Mouse (Mus musculus) spleen, adult 12 weeks (tissue): ENCODE measurements at regions not wholly inside any gene's neighbourhood (a gene's known extent, or its start where the extent isn't known, plus 50 kb on each side); places are given as distances from the start of the nearest gene placed in this dataset.

Source experiments
- DNase-seq: peaks from one replicate; pipeline ENCODE4 v3.0.0; 2022; ENCODE audit warnings: low spot score

- no peak for DNase-seq
Observed at GRCm38 (mm10) chr10:126815730-126816129, 85.4 kb downstream of the Atp23 start.

GRCm38 (mm10) chr10:126814968-126815367, 86.2 kb downstream of the Atp23 start:
- DNase-seq: no peak

GRCm38 (mm10) chr10:126813051-126813593, 88.0 kb downstream of the Atp23 start:
- no peak for DNase-seq

- DNase-seq: no peak
Observed at GRCm38 (mm10) chr10:126812243-126812755, 88.9 kb downstream of the Atp23 start.

GRCm38 (mm10) chr10:126810346-126811095, 90.6 kb downstream of the Atp23 start:
- DNase-seq: no peak

- DNase-seq: no peak
Observed at GRCm38 (mm10) chr10:126809587-126809986, 91.6 kb downstream of the Atp23 start.

GRCm38 (mm10) chr10:126806881-126807280, 94.3 kb downstream of the Atp23 start:
- DNase-seq: no peak

GRCm38 (mm10) chr10:126802732-126803131, 98.4 kb downstream of the Atp23 start:
- DNase-seq: no peak

GRCm38 (mm10) chr10:126799393-126799792, 101.8 kb downstream of the Atp23 start:
- DNase-seq: no peak

- DNase-seq: no peak
Observed at GRCm38 (mm10) chr10:126793136-126793535, 108.0 kb downstream of the Atp23 start.

GRCm38 (mm10) chr10:126792371-126792835, 108.8 kb downstream of the Atp23 start:
- no peak for DNase-seq

GRCm38 (mm10) chr10:126788277-126788676, 112.9 kb downstream of the Atp23 start:
- DNase-seq: no peak

GRCm38 (mm10) chr10:126783161-126783560, 118.0 kb downstream of the Atp23 start:
- DNase-seq: no peak

- DNase-seq: no peak
Observed at GRCm38 (mm10) chr10:126776603-126777002, 124.6 kb downstream of the Atp23 start.

GRCm38 (mm10) chr10:126775946-126776345, 125.2 kb downstream of the Atp23 start:
- no peak for DNase-seq

GRCm38 (mm10) chr10:126770446-126771020, 130.6 kb downstream of the Atp23 start:
- no peak for DNase-seq

- no peak for DNase-seq
Observed at GRCm38 (mm10) chr10:126765648-126766047, 135.5 kb downstream of the Atp23 start.

GRCm38 (mm10) chr10:126764740-126765139, 136.4 kb downstream of the Atp23 start:
- no peak for DNase-seq

- no peak for DNase-seq
Observed at GRCm38 (mm10) chr10:126763976-126764375, 137.2 kb downstream of the Atp23 start.

- no peak for DNase-seq
Observed at GRCm38 (mm10) chr10:126758682-126759081, 142.5 kb downstream of the Atp23 start.

GRCm38 (mm10) chr10:126753201-126753600, 148.0 kb downstream of the Atp23 start:
- no peak for DNase-seq

- DNase-seq: no peak
Observed at GRCm38 (mm10) chr10:126752699-126753098, 148.5 kb downstream of the Atp23 start.
